Mouse (Mus musculus) heart, postnatal 10 days (tissue): Measurements from ENCODE around the gene Cmpk2. TPM values are rescaled to one million over a fixed set of nuclear protein-coding genes. Genes with fewer than 3 reads are reported as not detected.
"Not testable (repeated sequence)": the region's sequence is repeated elsewhere in the genome, so short reads cannot be mapped to it uniquely, and the experiment has no call there.

ENCODE experiments used
- DNase-seq, 2 experiments: peaks; one replicate each; pipeline ENCODE4 v3.0.0; 2021
- intact Hi-C: fragments of 180-260 bp; cut with DNase I; formaldehyde crosslinking; loops from one replicate; pipeline ENCODE4 v1.15.1; 2025
- total RNA-seq, 2 experiments: library from RNA; stranded (reverse); gene quantifications; 2 replicates each; pipeline ENCODE4 v1.2.3; 2021

The Cmpk2 gene
- 1 to 10 TPM; 5.8 to 6.8 TPM for total RNA-seq

DNA sequence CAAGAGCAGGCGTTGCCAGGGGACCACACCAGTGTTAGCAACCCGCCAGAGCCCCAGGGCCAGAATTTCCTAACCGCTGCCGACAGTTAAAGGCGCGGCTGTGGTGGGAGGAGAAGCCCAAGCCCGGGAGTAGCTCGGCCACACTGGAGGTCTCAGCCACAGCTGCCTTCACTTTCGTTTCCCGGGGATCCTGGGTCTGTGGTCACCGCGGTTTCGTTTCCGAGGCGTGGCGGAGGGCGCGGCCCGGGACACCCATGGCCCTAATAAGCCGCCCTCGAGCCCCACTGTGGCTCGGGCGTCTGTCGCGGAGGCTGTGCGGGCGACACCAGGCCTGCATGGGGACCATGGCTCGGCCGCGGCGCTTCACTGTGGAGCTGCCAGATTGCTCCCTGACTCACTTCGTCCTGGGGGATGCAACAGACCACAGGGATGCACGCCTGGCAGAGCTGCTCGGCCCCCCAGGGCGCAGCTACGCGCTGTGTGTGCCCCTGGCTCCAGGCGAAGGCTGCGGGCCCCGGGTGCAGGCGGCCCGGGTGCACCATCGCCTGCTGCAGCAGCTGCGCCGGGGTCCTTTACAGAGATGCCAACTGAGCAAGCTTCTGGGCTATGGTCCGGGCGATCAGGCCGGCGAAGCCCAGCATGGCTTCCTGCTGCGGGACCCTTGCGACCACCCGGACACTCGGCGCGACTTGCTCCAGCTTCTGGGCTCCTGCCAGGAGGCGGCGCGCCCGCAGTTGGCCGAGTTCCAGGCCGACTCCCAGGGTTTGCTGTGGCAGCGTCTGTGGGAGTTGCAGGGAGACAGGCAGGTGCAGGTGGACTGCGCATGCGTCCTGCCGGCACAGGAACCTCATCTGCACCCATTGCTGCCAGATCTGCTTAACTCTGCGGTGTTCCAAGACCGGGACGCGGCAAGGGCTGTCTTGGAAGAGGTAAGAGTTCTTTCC, at the start of gene Cmpk2:
Gene Cmpk2, plus strand, starts transcription at position 107 of the 944 bp plus-strand sequence.
- intact Hi-C loops = no loop called here
- peak; percentile 81 to 84 for DNase-seq

DNA sequence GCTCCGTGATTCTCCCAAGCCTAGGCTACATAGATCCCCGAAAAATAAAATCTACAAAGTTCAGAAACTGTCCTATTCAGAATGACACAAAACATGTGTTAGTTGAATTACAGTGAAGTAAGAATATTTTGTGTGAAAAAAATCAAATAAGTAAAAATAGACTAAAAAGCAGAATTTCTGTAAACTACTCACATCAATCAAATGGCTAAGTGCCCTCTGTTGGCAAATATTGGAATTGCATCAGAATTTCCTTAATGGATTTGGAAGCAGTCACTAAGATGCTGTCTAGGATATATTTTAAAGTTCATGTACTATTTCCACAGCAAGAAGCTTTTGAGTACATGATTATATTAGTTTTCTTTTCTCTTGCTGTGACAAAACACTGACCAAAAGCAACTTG, 44.2 kb upstream of the Cmpk2 start:
- intact Hi-C loops = no loop called here
- peak in 1 of 2 experiments; percentile 73 for DNase-seq

DNA sequence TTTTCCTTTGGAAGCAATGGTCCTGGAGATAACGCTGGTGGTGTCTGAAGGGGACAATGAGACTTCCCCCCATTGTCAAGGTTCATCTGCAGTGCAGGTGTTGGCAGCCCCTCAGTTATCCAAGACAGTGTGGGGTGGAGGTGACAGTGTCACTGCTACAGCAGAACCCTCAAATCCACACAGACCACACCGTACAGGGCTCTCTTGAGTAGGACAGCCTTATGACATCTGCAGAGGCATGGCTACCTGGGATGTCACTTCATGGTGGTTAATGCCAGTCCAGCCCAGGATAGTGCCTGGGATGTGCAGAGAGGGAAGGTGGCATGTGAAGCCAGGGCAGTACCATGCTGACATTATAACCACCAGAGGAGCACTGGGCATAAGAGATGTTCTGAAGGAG, 40.2 kb upstream of the Cmpk2 start:
- intact Hi-C loops, DNase-seq: not testable (repeated sequence)

DNA sequence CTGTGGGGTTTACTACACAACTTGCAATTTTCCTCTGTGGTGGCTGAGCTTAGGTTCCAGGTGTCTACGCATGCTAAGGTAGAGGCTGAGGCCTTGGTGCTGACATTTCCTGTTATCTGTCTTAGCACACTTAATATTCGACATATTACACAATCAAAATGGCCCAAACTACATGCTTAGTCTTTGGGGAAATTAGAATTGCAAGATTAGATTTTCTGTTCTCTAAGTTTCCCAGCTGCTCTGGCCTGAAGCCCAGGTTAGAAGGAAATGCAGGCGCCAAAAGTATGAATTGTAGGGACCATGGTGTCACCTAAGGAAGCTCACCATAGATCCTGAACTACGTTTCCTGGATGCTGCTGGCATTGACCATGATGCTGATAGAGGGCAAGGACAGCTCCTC, 32.7 kb upstream of the Cmpk2 start:
- DNase-seq = peak; percentile 52 to 61
- intact Hi-C loops = no loop called here

DNA sequence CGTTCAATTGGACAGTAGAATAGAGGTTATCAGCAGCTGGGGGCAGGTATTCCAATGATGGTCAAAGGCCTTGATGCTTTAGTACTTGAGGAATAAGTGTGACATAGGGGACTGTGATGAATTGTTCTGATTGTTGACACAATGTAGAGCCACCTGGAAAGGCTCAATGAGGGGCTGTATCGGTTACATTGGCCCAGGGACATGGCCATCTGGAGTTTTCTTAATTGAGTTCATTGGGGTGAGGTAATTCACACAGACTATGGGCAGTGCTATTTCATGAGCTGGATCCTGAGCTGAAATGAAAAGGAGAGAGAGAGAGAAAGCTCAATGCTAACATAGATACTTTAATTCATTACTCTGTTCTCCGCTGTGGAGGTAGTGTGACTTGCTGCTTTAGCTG, 31.1 kb upstream of the Cmpk2 start:
- no peak for DNase-seq
- intact Hi-C loops = no loop called here

DNA sequence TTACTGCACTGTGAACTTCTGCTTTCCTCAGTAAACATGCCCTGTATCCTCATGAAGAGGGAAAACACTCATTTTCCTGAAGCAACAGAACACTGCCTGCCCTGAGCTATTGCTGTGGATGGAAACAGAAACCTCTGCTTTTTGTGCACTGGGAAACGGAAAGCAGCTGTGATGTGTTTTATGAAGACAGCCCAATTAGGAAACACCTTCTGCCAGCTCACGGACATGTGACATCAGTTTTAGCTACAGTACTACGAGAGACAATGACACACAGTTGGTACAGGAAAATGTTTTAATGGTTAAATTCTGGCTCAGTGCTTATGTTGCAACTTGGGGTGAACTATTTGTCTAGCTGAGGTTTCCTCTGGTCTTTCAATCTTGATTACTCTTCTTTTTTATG, 29.6 kb upstream of the Cmpk2 start:
- DNase-seq = no peak
- intact Hi-C loops = no loop called here

DNA sequence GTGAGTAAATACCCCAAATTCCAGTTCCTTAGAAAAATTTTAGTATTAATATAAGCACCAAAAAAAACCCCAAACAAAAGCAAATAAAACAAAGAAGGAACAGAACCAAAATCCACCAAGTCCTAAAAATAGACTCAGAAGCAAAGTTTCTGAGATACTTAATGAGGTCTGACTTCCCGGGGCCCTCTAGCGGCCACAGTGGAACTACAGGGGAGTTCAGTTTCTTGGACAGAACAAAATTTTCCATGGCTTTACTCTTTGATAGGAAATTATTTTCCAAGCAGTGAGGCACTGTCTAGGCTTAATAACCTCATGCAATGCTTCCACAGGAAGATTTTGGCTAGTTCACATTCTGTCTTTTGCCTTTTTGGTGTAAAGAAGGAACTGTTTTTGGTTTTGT, 24.9 kb upstream of the Cmpk2 start:
- peak; percentile 87 to 91 for DNase-seq
- intact Hi-C loops = no loop called here

DNA sequence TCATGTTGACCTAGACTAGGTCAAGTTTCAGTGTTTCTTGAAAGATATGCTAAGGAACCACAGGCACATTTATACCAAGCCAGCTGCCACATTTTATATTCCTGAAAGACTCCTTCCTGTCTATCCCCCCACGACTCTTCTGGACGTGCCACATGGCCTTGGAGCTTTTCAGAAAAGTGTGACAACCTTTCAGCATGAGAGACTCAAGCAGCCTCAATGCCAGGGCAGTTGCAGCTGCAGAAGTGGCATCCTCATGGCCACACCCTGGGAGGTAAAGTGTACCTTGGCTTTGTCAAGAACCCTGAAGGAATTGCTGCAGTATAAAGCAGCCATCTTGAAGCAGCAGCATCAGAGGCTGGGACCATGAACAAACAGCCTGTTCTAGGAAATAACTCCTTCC, 24.5 kb upstream of the Cmpk2 start:
- intact Hi-C loops = no loop called here
- no peak for DNase-seq

DNA sequence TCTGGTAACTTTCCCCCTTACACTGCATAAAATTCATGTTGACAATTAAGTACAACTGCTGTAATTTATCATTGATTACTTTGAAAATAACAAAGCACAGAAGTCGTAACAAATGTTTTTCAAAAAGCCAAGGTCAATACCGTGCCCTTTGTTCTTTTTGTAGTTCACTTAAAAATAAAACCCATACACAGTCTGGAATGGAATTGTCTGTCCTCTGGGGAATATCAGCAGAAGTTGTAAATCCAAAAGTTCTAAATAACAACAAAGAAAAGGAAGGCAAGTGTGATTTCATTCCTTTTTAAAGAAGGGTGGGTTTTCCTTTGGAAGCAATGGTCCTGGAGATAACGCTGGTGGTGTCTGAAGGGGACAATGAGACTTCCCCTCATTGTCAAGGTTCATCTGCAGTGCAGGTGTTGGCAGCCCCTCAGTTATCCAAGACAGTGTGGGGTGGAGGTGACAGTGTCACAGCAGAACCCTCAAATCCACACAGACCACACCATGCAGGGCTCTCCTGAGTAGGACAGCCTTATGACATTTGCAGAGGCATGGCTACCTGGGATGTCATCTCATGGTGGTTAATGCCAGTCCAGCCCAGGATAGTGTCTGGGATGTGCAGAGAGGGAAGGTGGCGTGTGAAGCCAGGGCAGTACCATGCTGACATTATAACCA, 22.5 kb upstream of the Cmpk2 start:
- DNase-seq = no peak
- intact Hi-C loops = no loop called here

DNA sequence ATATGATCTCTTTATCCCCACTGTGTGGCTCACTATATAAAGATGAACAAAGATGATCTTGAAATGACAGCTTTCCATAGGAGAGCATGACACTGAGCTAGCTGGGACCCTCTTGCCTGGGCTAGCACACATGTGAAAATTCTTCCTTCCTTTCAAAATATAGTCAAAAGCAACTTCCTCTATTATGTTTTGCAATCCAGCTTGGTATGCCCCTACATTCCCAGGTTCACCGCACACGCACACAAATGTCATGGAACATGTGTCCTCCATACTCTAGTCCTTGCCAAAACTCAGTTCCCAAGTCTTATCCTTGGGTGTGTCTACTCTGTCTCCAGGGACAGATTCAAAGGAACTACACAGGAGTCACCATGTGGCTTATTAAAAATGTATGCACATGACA, 19.5 kb upstream of the Cmpk2 start:
- no peak for DNase-seq
- intact Hi-C loops = no loop called here

DNA sequence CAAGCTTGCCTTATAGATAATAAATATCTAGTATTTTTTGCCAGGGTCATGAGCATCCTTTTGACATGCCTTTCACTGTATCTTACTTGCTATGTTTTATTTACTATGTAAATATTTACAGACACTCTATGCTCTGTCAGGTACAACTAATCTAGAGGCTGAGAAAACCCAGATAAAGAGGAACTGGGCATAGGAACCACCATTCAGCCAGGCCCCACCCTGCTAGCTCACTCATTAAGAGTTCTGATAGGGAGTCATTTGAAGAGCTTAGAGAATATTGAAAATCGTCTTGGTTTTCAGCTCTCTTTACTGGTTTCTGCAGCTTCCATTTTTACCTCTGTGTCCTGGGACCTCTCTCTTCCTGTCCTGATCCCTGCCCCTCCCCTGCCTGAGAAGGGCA, 17.9 kb upstream of the Cmpk2 start:
- intact Hi-C loops = no loop called here
- DNase-seq = no peak

DNA sequence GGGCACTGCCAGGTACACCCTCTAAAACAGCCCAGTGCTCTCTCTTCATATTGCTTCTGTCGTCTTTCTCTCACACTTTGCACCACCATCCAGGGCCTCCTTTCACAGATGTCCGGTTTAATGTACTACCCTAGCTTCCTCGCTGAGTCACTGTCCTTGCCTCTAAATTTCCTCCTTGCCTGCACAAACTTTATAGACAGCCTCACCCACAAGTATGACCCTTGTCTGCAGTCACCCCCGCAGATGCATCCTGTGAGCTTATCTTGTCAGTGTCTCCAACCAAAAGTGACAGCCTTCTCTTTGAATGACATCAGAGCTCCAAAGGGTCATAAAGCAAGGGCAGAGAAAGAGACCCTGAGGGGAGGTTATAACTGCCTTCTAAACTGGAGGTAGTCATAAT, 16.1 kb upstream of the Cmpk2 start:
- DNase-seq = no peak
- intact Hi-C loops = no loop called here

DNA sequence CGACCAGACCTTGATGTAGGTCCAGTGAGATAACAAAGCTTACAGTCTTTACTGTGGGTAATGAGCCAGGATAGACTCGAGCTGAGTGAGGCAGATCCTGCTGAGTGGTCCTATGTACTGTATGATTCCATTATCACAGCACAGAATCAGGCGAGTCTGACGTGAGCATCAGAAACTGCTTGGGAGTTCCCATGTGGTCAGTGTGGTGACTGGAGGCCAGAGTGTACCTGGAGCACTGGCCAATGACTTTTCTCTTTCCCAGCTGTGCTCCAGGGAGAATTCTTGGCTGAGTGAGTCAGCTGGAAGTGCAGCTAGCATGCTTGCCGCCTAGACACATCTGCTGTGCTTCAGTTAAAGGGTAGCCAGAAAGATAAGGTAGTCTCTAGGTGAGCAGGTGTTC, 14.3 kb upstream of the Cmpk2 start:
- intact Hi-C loops = no loop called here
- DNase-seq = no peak

DNA sequence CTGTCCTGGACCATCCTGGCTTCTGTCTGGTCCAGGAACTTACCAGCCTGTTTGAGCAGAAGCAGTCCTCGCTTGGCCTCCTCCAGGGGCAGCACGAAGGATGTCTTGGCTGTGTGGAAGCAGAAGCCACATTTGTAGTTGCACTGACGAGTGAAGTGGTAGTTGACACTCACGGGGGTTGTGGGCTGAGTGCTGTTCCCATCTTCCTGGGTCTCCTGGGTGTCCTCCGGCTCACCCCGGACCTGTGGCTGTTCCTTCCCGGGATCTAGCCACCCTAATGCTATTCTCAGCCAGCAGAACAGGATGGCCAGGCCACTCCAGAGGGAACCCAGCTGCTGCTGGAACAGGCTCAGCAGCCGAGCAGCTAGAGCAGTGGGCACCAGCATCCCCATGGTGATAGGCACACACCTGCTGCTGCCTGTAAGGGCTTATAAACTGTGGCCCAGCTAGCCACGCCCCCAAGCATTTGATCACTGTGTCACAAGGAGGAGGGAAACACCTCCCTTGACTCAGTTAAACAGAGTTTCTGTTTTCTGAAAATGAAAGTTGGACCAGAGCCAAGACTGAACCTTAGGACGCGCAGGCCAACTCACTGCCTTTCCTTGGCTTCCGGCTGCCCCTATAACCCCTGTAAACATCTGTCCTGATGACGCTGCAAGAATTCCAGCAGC, 12.8 kb upstream of the Cmpk2 start, which contains the start of gene Rsad2:
Gene Rsad2, minus strand, starts transcription at position 425 of the 671 bp plus-strand sequence.
- peak; percentile 50 to 59 for DNase-seq
- intact Hi-C loops = no loop called here

DNA sequence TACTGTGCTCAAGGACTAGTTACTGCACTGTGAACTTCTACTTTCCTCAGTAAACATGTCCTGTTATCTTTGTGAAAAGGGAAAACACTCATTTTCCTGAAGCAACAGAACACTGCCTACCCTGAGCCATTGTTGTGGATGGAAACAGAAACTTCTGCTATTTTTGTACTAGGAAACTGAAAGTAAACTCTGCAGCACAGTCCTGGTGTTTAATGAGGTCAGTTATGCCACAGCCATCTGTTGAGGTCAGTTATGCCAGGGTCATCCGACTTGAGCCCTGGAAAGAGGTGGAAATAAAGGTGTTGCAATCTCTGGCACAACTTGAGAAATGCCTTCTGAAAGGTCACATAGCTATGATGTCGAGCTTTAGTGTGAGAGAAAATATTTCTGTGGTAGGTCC, 8.9 kb upstream of the Cmpk2 start:
- intact Hi-C loops = no loop called here
- no peak for DNase-seq

DNA sequence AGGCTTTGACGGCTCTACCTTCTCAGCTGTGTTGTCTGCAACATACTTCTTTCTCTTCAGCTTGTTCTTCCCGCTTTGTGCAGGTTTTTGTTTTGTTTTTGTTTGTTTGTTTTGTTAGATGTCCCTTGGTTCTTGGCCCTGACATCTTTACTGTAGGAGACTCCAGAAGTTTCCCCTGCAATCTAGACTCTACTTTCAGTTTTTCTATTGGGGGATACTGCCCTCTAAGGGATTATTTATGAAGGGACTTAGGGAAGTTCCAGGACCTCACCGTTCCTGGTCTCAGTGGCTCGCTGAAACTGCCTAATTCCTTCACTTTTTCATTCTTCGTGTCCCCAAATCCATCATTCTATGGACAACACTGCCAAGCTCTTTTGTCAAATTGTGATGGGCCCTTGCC, 3.4 kb upstream of the Cmpk2 start:
- no peak for DNase-seq
- intact Hi-C loops = no loop called here

DNA sequence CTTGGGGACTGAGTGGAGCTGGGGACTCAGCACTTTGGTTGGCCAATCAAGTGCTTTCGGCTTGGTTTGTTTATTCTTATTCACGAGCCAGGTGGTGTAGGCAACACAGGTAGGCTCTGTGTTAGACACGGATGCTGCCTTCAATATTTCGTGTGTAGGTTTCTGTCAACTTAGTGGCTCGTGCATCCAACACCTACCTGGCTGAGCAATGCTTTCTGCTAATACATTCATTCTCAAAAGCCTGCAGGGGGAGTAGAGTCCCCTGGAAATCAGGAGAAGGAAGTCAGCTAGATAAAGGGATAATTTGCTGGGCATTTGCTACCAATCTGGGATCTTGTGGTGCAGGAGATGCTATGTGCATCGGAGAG, 1.0 kb downstream of the Cmpk2 start:
- DNase-seq = no peak
- intact Hi-C loops = no loop called here

DNA sequence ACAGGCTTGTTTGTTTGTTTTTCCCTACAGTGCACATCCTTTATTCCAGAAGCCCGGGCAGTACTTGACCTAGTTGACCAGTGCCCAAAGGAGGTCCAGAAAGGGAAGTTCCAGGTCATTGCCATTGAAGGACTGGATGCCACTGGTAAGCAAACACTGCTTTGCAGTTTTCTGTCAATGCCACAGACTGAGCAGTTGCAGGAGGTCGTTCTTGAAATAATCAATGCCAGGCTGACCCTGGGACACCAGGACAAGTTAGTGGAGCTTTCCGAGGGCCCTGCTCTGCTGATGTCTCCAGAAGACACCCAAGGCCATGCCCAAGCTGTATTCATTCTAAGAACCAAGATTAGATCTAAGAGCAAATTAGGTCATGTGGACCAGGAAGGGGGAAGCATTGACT, 2.4 kb downstream of the Cmpk2 start:
- intact Hi-C loops = no loop called here

DNA sequence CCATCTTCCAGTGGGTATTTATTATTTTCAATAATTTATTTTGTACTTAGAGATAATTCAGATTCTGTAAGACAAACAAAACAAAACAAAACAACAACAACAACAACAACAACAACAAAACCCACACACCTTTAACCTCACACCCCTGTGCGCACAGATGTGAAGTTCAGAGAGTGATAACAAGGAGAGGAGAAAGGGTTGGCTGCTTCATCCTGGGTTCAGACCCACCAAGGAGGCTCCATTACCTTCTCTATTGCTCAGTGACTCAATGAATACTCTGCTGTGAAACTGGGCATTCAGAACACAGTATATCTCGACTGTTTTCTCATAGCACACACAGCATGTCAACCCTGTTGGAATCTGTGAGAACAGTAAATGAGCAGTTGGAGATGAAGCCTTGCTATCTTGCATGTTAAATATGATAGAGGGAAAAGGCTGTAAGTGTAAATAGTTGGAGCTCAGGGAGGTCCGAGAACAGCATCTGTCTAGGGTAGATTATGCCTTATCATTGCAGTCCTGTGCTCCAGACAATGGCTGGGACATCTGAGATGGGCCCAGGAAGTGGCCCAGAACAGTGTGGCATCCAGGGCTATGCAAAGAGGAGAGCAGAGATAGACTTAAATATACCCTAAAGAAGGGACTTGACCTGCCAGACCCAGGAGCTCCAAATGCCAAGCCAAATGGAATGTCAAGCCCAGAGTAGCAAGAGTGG, 3.9 kb downstream of the Cmpk2 start:
- intact Hi-C loops = no loop called here

More for the DNA sequence above, 2.4 kb downstream of the Cmpk2 start:
- no peak for DNase-seq

DNA sequence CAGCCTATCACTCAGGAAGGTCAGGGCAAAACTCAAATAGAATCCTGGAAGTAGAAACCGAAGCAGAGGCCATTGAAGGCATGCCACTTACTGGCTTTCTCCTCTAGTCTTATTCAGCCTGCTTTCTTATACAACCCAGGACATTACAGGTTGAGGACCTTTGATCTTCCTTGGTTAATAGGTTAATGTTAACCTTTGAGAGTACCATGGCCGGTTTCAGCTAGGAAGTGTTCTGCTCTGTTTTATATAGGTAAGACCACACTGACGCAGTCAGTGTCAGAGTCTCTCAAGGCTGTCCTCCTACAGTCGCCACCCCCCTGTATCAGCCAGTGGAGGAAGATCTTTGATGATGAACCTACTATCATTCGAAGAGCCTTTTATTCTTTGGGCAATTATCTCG, 4.7 kb downstream of the Cmpk2 start:
- no peak for DNase-seq
- intact Hi-C loops = no loop called here

More for the DNA sequence above, 3.9 kb downstream of the Cmpk2 start:
- DNase-seq = no peak

DNA sequence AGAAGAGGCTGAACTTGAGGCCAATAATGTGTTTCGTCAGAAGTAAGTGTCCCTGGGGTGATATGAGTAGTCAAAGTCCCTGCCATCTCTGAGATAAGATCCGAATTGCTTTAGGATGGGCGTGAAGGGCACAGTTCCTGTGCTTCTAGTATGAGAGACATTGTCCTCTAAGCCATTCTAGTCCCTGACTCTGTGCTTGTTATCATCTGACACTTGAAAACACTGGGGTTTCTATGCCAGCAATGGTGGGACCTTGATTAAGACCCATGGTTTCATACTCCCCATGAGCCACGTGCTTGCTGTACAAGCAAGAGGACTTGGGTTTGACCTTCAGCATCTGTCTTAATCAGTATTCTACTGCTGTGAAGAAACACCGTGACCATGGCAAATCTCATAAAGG, 8.2 kb downstream of the Cmpk2 start:
- intact Hi-C loops = no loop called here
- no peak for DNase-seq
